Mouse (Mus musculus) ES-E14 (cell line): ENCODE measurements around the gene Ints14. TPM values are rescaled to one million over a fixed set of nuclear protein-coding genes. Genes with fewer than 3 reads are reported as not detected.

Experiments
- DNase-seq: peaks from one replicate; pipeline ENCODE4 v3.0.0-alpha.2; 2013; ENCODE audit warnings: low read depth, low spot score
- H3K27ac ChIP-seq: 2 replicates; pipeline ENCODE4 v1.5.1; 2012; ENCODE audit warnings: low read depth, mild to moderate bottlenecking, low read length, moderate library complexity, mixed read lengths; ENCODE audit not compliant: poor library complexity, insufficient read depth, severe bottlenecking
- H3K36me3 ChIP-seq: 2 replicates; pipeline ENCODE4 v1.6.1; 2012; ENCODE audit warnings: mild to moderate bottlenecking, low read length, moderate library complexity, mixed read lengths; ENCODE audit not compliant: control insufficient read depth, poor library complexity, insufficient read depth, severe bottlenecking
- H3K4me1 ChIP-seq, 2 experiments: fragments of 150-350 bp in 1 of 2; sonication (generic) in 1 of 2; 2 replicates each; pipeline ENCODE4 v1.6.1; 2012; ENCODE audit warnings: low read length in 2 of 2, mild to moderate bottlenecking in 1 of 2, mixed read lengths in 1 of 2; ENCODE audit not compliant: control insufficient read depth in 2 of 2, insufficient read depth in 2 of 2, poor library complexity in 1 of 2
- H3K4me3 ChIP-seq, 2 experiments: fragments of 150-350 bp in 1 of 2; sonication (generic) in 1 of 2; 2 replicates each; pipeline ENCODE4 v1.5.1; 2012; ENCODE audit warnings: low read length in 2 of 2, low read depth in 1 of 2, mild to moderate bottlenecking in 1 of 2, mixed read lengths in 1 of 2; ENCODE audit not compliant: insufficient read depth in 1 of 2, poor library complexity in 1 of 2, severe bottlenecking in 1 of 2
- H3K9ac ChIP-seq: 2 replicates; pipeline ENCODE4 v1.6.1; 2012; ENCODE audit warnings: low read depth, mild to moderate bottlenecking, low read length, mixed read lengths; ENCODE audit not compliant: poor library complexity, insufficient read depth, severe bottlenecking
- H3K9me3 ChIP-seq: fragments of 150-350 bp; sonication (generic); 2 replicates; pipeline ENCODE4 v1.6.1; 2012; ENCODE audit warnings: low read depth, mild to moderate bottlenecking, low read length; ENCODE audit not compliant: control insufficient read depth, insufficient read depth
- CHD2 ChIP-seq: IDR thresholded peaks from 2 replicates; pipeline ENCODE4 v1.6.1; 2014; ENCODE audit warnings: mild to moderate bottlenecking, low read depth, low read length, inconsistent platforms
- HCFC1 ChIP-seq: IDR thresholded peaks from 2 replicates; pipeline ENCODE4 v1.6.1; 2012; ENCODE audit warnings: low read length, inconsistent platforms, borderline replicate concordance; ENCODE audit not compliant: insufficient read depth
- MAFK ChIP-seq: IDR thresholded peaks from 2 replicates; pipeline ENCODE4 v1.6.1; 2014; ENCODE audit warnings: mild to moderate bottlenecking, low read depth, low read length, inconsistent platforms; ENCODE audit not compliant: insufficient read depth
- ZC3H11A ChIP-seq: IDR thresholded peaks from 2 replicates; pipeline ENCODE4 v1.6.1; 2012; ENCODE audit warnings: low read depth, mild to moderate bottlenecking, inconsistent platforms, low read length, borderline replicate concordance
- ZNF384 ChIP-seq: IDR thresholded peaks from 2 replicates; pipeline ENCODE4 v1.6.1; 2012; ENCODE audit warnings: low read depth, low read length, inconsistent platforms
- in situ Hi-C, 2 experiments: fragments of 600-800 bp; cut with MboI; formaldehyde crosslinking; loops; one replicate each; pipeline ENCODE4 v1.15.1; 2025; ENCODE audit warnings: low sequenced_read_pairs in 2 of 2, inconsistent platforms in 1 of 2; ENCODE audit not compliant: unreplicated experiment in 2 of 2
- total RNA-seq: library from RNA; depleted of rRNA; stranded (reverse); fragments of 300-350 nt; gene quantifications from 2 replicates; pipeline ENCODE4 v1.2.3, GENCODE M21; 2012

Ints14 gene
- total RNA-seq, 1 experiment = 35.9 TPM

- H3K36me3 ChIP-seq = no peaks in the 10 kb centered on the region
- DNase-seq = peak; percentile 24
- in situ Hi-C loops = no loop called here
Observed at GRCm38 (mm10) chr9:65011304-65011703, 50.6 kb downstream of the Ints14 start.

GRCm38 (mm10) chr9:65015461-65016222, 54.9 kb downstream of the Ints14 start:
- no peaks in the 10 kb centered on the region for H3K9me3 ChIP-seq
- TF ChIP-seq CHD2 (no peak), ZC3H11A (no peak), MAFK (no peak), ZNF384 (no peak), HCFC1 (no peak)
- in situ Hi-C loops = no loop called here
- no peaks in the 10 kb centered on the region for H3K36me3 ChIP-seq
- 0 out of 4 replicates have a peak, but pooled peaks cover under 1 to 2% of the 10 kb centered on the region in 2 experiments for H3K4me1 ChIP-seq
- H3K4me3 ChIP-seq = no peak overlapping the region
- no peak for DNase-seq
- H3K9ac ChIP-seq = no peak overlapping the region
- H3K27ac ChIP-seq = no peak overlapping the region

More at GRCm38 (mm10) chr9:65011304-65011703, 50.6 kb downstream of the Ints14 start:
- Histone ChIP-seq H3K4me1 (no peaks in the 10 kb centered on the region), H3K9me3 (no peaks in the 10 kb centered on the region), H3K9ac (no peak overlapping the region), H3K27ac (no peak overlapping the region), H3K4me3 (no peak overlapping the region)
- TF ChIP-seq MAFK (no peak), CHD2 (no peak), ZC3H11A (no peak), HCFC1 (no peak), ZNF384 (no peak)

GRCm38 (mm10) chr9:65016241-65016977, 55.7 kb downstream of the Ints14 start:
- no peak overlapping the region for H3K4me3 ChIP-seq
- no peak overlapping the region for H3K9ac ChIP-seq
- no peak overlapping the region for H3K27ac ChIP-seq
- no peak for DNase-seq
- H3K4me1 ChIP-seq = 0 out of 4 replicates have a peak, but pooled peaks cover 2% of the 10 kb centered on the region in 2 experiments
- TF ChIP-seq ZNF384 (no peak), CHD2 (no peak)
- no peaks in the 10 kb centered on the region for H3K9me3 ChIP-seq
- in situ Hi-C loops = no loop called here
- H3K36me3 ChIP-seq = no peaks in the 10 kb centered on the region

GRCm38 (mm10) chr9:65016978-65017827, 56.5 kb downstream of the Ints14 start:
- peaks cover 2 to 5% of the 10 kb centered on the region in 2 experiments; a peak in 2 of 4 replicates for H3K4me1 ChIP-seq
- no peak overlapping the region for H3K27ac ChIP-seq
- DNase-seq = no peak
- TF ChIP-seq ZNF384 = no peak
- no peak for TF ChIP-seq ZC3H11A
- TF ChIP-seq CHD2 = no peak
- TF ChIP-seq MAFK = no peak
- TF ChIP-seq HCFC1 = no peak
- in situ Hi-C loops = no loop called here
- H3K9ac ChIP-seq = no peak overlapping the region
- H3K9me3 ChIP-seq = no peaks in the 10 kb centered on the region
- no peaks in the 10 kb centered on the region for H3K36me3 ChIP-seq
- H3K4me3 ChIP-seq = no peak overlapping the region
